Mouse (Mus musculus): ENCODE measurements around the gene Arid1b. TPM values are rescaled to one million over a fixed set of nuclear protein-coding genes. Genes with fewer than 3 reads are reported as not detected.

Gene Arid1b
- polyA plus RNA-seq, 1 experiment from 2014 or later, result 12.9 TPM

GRCm38 (mm10) chr17:5273118-5273517 lies 279.0 kb downstream of the Arid1b start:
- DNase-seq (ENCODE audit: low spot score) (no peak), ATAC-seq (replicated peaks; ENCODE audit: insufficient number of reproducible peaks, low FRiP score, low TSS enrichment, low read depth) (no peak)
- H3K36me3 ChIP-seq (replicated peaks; ENCODE audit: control insufficient read depth, insufficient read depth, low read depth, low read length), result no peaks in the 10 kb centered on the region
- no peaks in the 10 kb centered on the region for H3K4me1 ChIP-seq (ENCODE audit: control insufficient read depth, insufficient read depth, low read length)
- H3K27ac ChIP-seq (replicated peaks; ENCODE audit: low read depth, low read length), result no peak overlapping the region
- no peak overlapping the region for H3K9ac ChIP-seq (replicated peaks; ENCODE audit: low read length)
- 93% methylated on average over 3 of the region's 3 CpGs for WGBS
- no peak overlapping the region for H3K4me3 ChIP-seq (ENCODE audit: low read depth, low read length)
- no peaks in the 10 kb centered on the region for H3K27me3 ChIP-seq (ENCODE audit: control insufficient read depth, insufficient read depth, low read length)
- no peaks in the 10 kb centered on the region for H3K9me3 ChIP-seq (replicated peaks; ENCODE audit: control insufficient read depth, low read length)
- no peak overlapping the region for H3K4me2 ChIP-seq (ENCODE audit: low read depth, low read length)

GRCm38 (mm10) chr17:5273685-5274084 lies 279.6 kb downstream of the Arid1b start:
- Histone ChIP-seq H3K4me3 (ENCODE audit: low read depth, low read length) (no peak overlapping the region), H3K9ac (replicated peaks; ENCODE audit: low read length) (no peak overlapping the region), H3K27me3 (ENCODE audit: control insufficient read depth, insufficient read depth, low read length) (no peaks in the 10 kb centered on the region), H3K36me3 (replicated peaks; ENCODE audit: control insufficient read depth, insufficient read depth, low read depth, low read length) (no peaks in the 10 kb centered on the region), H3K9me3 (replicated peaks; ENCODE audit: control insufficient read depth, low read length) (no peaks in the 10 kb centered on the region), H3K27ac (replicated peaks; ENCODE audit: low read depth, low read length) (no peak overlapping the region), H3K4me2 (ENCODE audit: low read depth, low read length) (no peak overlapping the region), H3K4me1 (ENCODE audit: control insufficient read depth, insufficient read depth, low read length) (no peaks in the 10 kb centered on the region)
- DNase-seq (ENCODE audit: low spot score) (no peak), ATAC-seq (replicated peaks; ENCODE audit: insufficient number of reproducible peaks, low FRiP score, low TSS enrichment, low read depth) (no peak)
- WGBS, result 90% methylated on average over 3 of the region's 3 CpGs

- DNase-seq (ENCODE audit: low spot score) (no peak), ATAC-seq (replicated peaks; ENCODE audit: insufficient number of reproducible peaks, low FRiP score, low TSS enrichment, low read depth) (no peak)
- Histone ChIP-seq H3K27ac (replicated peaks; ENCODE audit: low read depth, low read length) (no peak overlapping the region), H3K27me3 (ENCODE audit: control insufficient read depth, insufficient read depth, low read length) (no peaks in the 10 kb centered on the region), H3K4me3 (ENCODE audit: low read depth, low read length) (no peak overlapping the region), H3K4me1 (ENCODE audit: control insufficient read depth, insufficient read depth, low read length) (no peaks in the 10 kb centered on the region), H3K9ac (replicated peaks; ENCODE audit: low read length) (no peak overlapping the region), H3K36me3 (replicated peaks; ENCODE audit: control insufficient read depth, insufficient read depth, low read depth, low read length) (no peaks in the 10 kb centered on the region), H3K4me2 (ENCODE audit: low read depth, low read length) (no peak overlapping the region), H3K9me3 (replicated peaks; ENCODE audit: control insufficient read depth, low read length) (no peaks in the 10 kb centered on the region)
- 93% methylated on average over 3 of the region's 3 CpGs for WGBS
These were observed 280.3 kb downstream of the Arid1b start for GRCm38 (mm10) chr17:5274429-5274828.

- Histone ChIP-seq H3K36me3 (replicated peaks; ENCODE audit: control insufficient read depth, insufficient read depth, low read depth, low read length) (no peaks in the 10 kb centered on the region), H3K27ac (replicated peaks; ENCODE audit: low read depth, low read length) (no peak overlapping the region), H3K9me3 (replicated peaks; ENCODE audit: control insufficient read depth, low read length) (no peaks in the 10 kb centered on the region), H3K4me2 (ENCODE audit: low read depth, low read length) (no peak overlapping the region), H3K4me1 (ENCODE audit: control insufficient read depth, insufficient read depth, low read length) (no peaks in the 10 kb centered on the region), H3K27me3 (ENCODE audit: control insufficient read depth, insufficient read depth, low read length) (no peaks in the 10 kb centered on the region), H3K4me3 (ENCODE audit: low read depth, low read length) (no peak overlapping the region), H3K9ac (replicated peaks; ENCODE audit: low read length) (no peak overlapping the region)
- DNase-seq (ENCODE audit: low spot score) (no peak), ATAC-seq (replicated peaks; ENCODE audit: insufficient number of reproducible peaks, low FRiP score, low TSS enrichment, low read depth) (no peak)
- 85% methylated on average over 6 of the region's 6 CpGs for WGBS
These were observed 281.6 kb downstream of the Arid1b start for GRCm38 (mm10) chr17:5275749-5276148.

- no peak for DNase-seq (ENCODE audit: low spot score)
- H3K9me3 ChIP-seq (replicated peaks; ENCODE audit: control insufficient read depth, low read length), result no peaks in the 10 kb centered on the region
- no peaks in the 10 kb centered on the region for H3K4me1 ChIP-seq (ENCODE audit: control insufficient read depth, insufficient read depth, low read length)
- H3K4me3 ChIP-seq (ENCODE audit: low read depth, low read length), result no peak overlapping the region
- H3K4me2 ChIP-seq (ENCODE audit: low read depth, low read length), result no peak overlapping the region
- no peak for ATAC-seq (replicated peaks; ENCODE audit: insufficient number of reproducible peaks, low FRiP score, low TSS enrichment, low read depth)
- H3K27me3 ChIP-seq (ENCODE audit: control insufficient read depth, insufficient read depth, low read length), result no peaks in the 10 kb centered on the region
- no peak overlapping the region for H3K9ac ChIP-seq (replicated peaks; ENCODE audit: low read length)
- H3K27ac ChIP-seq (replicated peaks; ENCODE audit: low read depth, low read length), result no peak overlapping the region
- no peaks in the 10 kb centered on the region for H3K36me3 ChIP-seq (replicated peaks; ENCODE audit: control insufficient read depth, insufficient read depth, low read depth, low read length)
- 88% methylated on average over 17 of the region's 17 CpGs for WGBS
These were observed 283.2 kb downstream of the Arid1b start for GRCm38 (mm10) chr17:5277137-5277871.

- no peak overlapping the region for H3K9ac ChIP-seq (replicated peaks; ENCODE audit: low read length)
- no peak overlapping the region for H3K27ac ChIP-seq (replicated peaks; ENCODE audit: low read depth, low read length)
- no peaks in the 10 kb centered on the region for H3K9me3 ChIP-seq (replicated peaks; ENCODE audit: control insufficient read depth, low read length)
- 88% methylated on average over 4 of the region's 4 CpGs for WGBS
- no peaks in the 10 kb centered on the region for H3K36me3 ChIP-seq (replicated peaks; ENCODE audit: control insufficient read depth, insufficient read depth, low read depth, low read length)
- DNase-seq (ENCODE audit: low spot score), result no peak
- H3K4me1 ChIP-seq (ENCODE audit: control insufficient read depth, insufficient read depth, low read length), result no peaks in the 10 kb centered on the region
- ATAC-seq (replicated peaks; ENCODE audit: insufficient number of reproducible peaks, low FRiP score, low TSS enrichment, low read depth), result no peak
- no peak overlapping the region for H3K4me2 ChIP-seq (ENCODE audit: low read depth, low read length)
- no peaks in the 10 kb centered on the region for H3K27me3 ChIP-seq (ENCODE audit: control insufficient read depth, insufficient read depth, low read length)
- H3K4me3 ChIP-seq (ENCODE audit: low read depth, low read length), result no peak overlapping the region
These were observed 286.4 kb downstream of the Arid1b start for GRCm38 (mm10) chr17:5280499-5281053.

- no peaks in the 10 kb centered on the region for H3K27me3 ChIP-seq (ENCODE audit: control insufficient read depth, insufficient read depth, low read length)
- H3K36me3 ChIP-seq (replicated peaks; ENCODE audit: control insufficient read depth, insufficient read depth, low read depth, low read length), result no peaks in the 10 kb centered on the region
- WGBS, result 88% methylated on average over 10 of the region's 10 CpGs
- H3K4me1 ChIP-seq (ENCODE audit: control insufficient read depth, insufficient read depth, low read length), result no peaks in the 10 kb centered on the region
- no peak overlapping the region for H3K4me2 ChIP-seq (ENCODE audit: low read depth, low read length)
- H3K9ac ChIP-seq (replicated peaks; ENCODE audit: low read length), result no peak overlapping the region
- H3K27ac ChIP-seq (replicated peaks; ENCODE audit: low read depth, low read length), result no peak overlapping the region
- DNase-seq (ENCODE audit: low spot score), result no peak
- no peak for ATAC-seq (replicated peaks; ENCODE audit: insufficient number of reproducible peaks, low FRiP score, low TSS enrichment, low read depth)
- no peaks in the 10 kb centered on the region for H3K9me3 ChIP-seq (replicated peaks; ENCODE audit: control insufficient read depth, low read length)
- no peak overlapping the region for H3K4me3 ChIP-seq (ENCODE audit: low read depth, low read length)
These were observed 290.7 kb downstream of the Arid1b start for GRCm38 (mm10) chr17:5284783-5285182.

- ATAC-seq (replicated peaks; ENCODE audit: insufficient number of reproducible peaks, low FRiP score, low TSS enrichment, low read depth), result no peak
- no peak for DNase-seq (ENCODE audit: low spot score)
These were observed 291.8 kb downstream of the Arid1b start for GRCm38 (mm10) chr17:5285877-5286440.

More at GRCm38 (mm10) chr17:5285877-5286440, 291.8 kb downstream of the Arid1b start:
- Histone ChIP-seq H3K4me2 (ENCODE audit: low read depth, low read length) (no peak overlapping the region), H3K36me3 (replicated peaks; ENCODE audit: control insufficient read depth, insufficient read depth, low read depth, low read length) (0 out of 2 replicates have a peak, but pooled peaks cover under 1% of the 10 kb centered on the region), H3K9ac (replicated peaks; ENCODE audit: low read length) (no peak overlapping the region), H3K27ac (replicated peaks; ENCODE audit: low read depth, low read length) (no peak overlapping the region), H3K9me3 (replicated peaks; ENCODE audit: control insufficient read depth, low read length) (no peaks in the 10 kb centered on the region), H3K27me3 (ENCODE audit: control insufficient read depth, insufficient read depth, low read length) (no peaks in the 10 kb centered on the region), H3K4me1 (ENCODE audit: control insufficient read depth, insufficient read depth, low read length) (no peaks in the 10 kb centered on the region), H3K4me3 (ENCODE audit: low read depth, low read length) (no peak overlapping the region)
- 81% methylated on average over 13 of the region's 13 CpGs for WGBS
